Mouse (Mus musculus) forebrain, postnatal 0 days (tissue): ENCODE measurements at regions not wholly inside any gene's neighbourhood (a gene's known extent, or its start where the extent isn't known, plus 50 kb on each side); places are given as distances from the start of the nearest gene placed in this dataset.

Source experiments
- ATAC-seq: fragments of 200-750 bp; cut with Nextera tagmentation; 2 replicates; pipeline ENCODE4 v1.8.0; 2017; ENCODE audit warnings: mild to moderate bottlenecking, moderate library complexity
- DNase-seq: peaks from one replicate; pipeline ENCODE4 v3.0.0-alpha.2; 2015
- H3K27ac ChIP-seq: fragments of 300-500 bp; sonication (generic); 2 replicates; pipeline ENCODE4 v1.5.1; 2014; ENCODE audit warnings: low read depth, mild to moderate bottlenecking, antibody characterized with exemption, low read length, moderate library complexity, mixed read lengths
- H3K27me3 ChIP-seq: fragments of 300-500 bp; sonication (generic); 2 replicates; pipeline ENCODE4 v1.6.1; 2014; ENCODE audit warnings: mild to moderate bottlenecking, low read length, mixed read lengths; ENCODE audit not compliant: insufficient read depth
- H3K36me3 ChIP-seq: fragments of 300-500 bp; sonication (generic); 2 replicates; pipeline ENCODE4 v1.6.1; 2014; ENCODE audit warnings: mild to moderate bottlenecking, moderate library complexity; ENCODE audit not compliant: insufficient read depth
- H3K4me1 ChIP-seq: fragments of 300-500 bp; sonication (generic); 2 replicates; pipeline ENCODE4 v1.6.1; 2014; ENCODE audit warnings: antibody characterized with exemption; ENCODE audit not compliant: insufficient read depth
- H3K4me2 ChIP-seq: fragments of 300-500 bp; sonication (generic); 2 replicates; pipeline ENCODE4 v1.6.1; 2014; ENCODE audit warnings: low read depth, mild to moderate bottlenecking, moderate library complexity
- H3K4me3 ChIP-seq: fragments of 300-500 bp; sonication (generic); 2 replicates; pipeline ENCODE4 v1.5.1; 2014; ENCODE audit warnings: low read depth, low read length, mixed read lengths
- H3K9ac ChIP-seq: fragments of 300-500 bp; sonication (generic); 2 replicates; pipeline ENCODE4 v1.6.1; 2014; ENCODE audit warnings: mild to moderate bottlenecking
- H3K9me3 ChIP-seq: fragments of 300-500 bp; sonication (generic); 2 replicates; pipeline ENCODE4 v1.6.1; 2016; ENCODE audit warnings: low read length
- CTCF ChIP-seq: sonication (generic); IDR thresholded peaks from 2 replicates; pipeline ENCODE4 v1.5.1; 2016; ENCODE audit warnings: antibody characterized with exemption, control low read depth, low read depth
- WGBS: fragments of 180-500 bp; shearing (Covaris S2); extraction: QIAGEN DNeasy Blood & Tissue Kit; methylation state at CpG from one replicate; pipeline ENCODE4 v1.1.7; 2014; 5-methylcytosine and 5-hydroxymethylcytosine counted together

- ATAC-seq (no peak), DNase-seq (no peak)
- no peak for TF ChIP-seq CTCF
- WGBS, result 86% methylated on average over 3 of the region's 3 CpGs
- H3K27me3 ChIP-seq, result no peaks in the 10 kb centered on the region
- H3K9me3 ChIP-seq, result no peaks in the 10 kb centered on the region
- H3K36me3 ChIP-seq, result no peaks in the 10 kb centered on the region
- no peak overlapping the region for H3K27ac ChIP-seq
- no peaks in the 10 kb centered on the region for H3K4me1 ChIP-seq
- H3K4me3 ChIP-seq, result no peak overlapping the region
- no peak overlapping the region for H3K4me2 ChIP-seq
- no peak overlapping the region for H3K9ac ChIP-seq
These were observed 150.4 kb downstream of the Cpe start for GRCm38 (mm10) chr8:64542501-64542900.

- no peaks in the 10 kb centered on the region for H3K9me3 ChIP-seq
- H3K9ac ChIP-seq, result no peak overlapping the region
- ATAC-seq (no peak), DNase-seq (no peak)
- H3K36me3 ChIP-seq, result no peaks in the 10 kb centered on the region
- TF ChIP-seq CTCF, result no peak
- no peak overlapping the region for H3K4me2 ChIP-seq
- WGBS, result 88% methylated on average over 4 of the region's 4 CpGs
- no peak overlapping the region for H3K4me3 ChIP-seq
- no peaks in the 10 kb centered on the region for H3K4me1 ChIP-seq
- H3K27me3 ChIP-seq, result no peaks in the 10 kb centered on the region
- H3K27ac ChIP-seq, result no peak overlapping the region
These were observed 152.9 kb downstream of the Cpe start for GRCm38 (mm10) chr8:64539846-64540472.

GRCm38 (mm10) chr8:64531780-64532179 is 161.1 kb downstream of the Cpe start:
- no peak for DNase-seq
- Histone ChIP-seq H3K36me3 (no peaks in the 10 kb centered on the region), H3K9ac (no peak overlapping the region), H3K27me3 (no peaks in the 10 kb centered on the region), H3K4me1 (no peaks in the 10 kb centered on the region), H3K4me3 (no peak overlapping the region), H3K9me3 (no peaks in the 10 kb centered on the region), H3K27ac (no peak overlapping the region), H3K4me2 (no peak overlapping the region)
- 83% methylated on average over 2 of the region's 2 CpGs for WGBS
- TF ChIP-seq CTCF, result no peak
- no peak for ATAC-seq

- Histone ChIP-seq H3K4me3 (no peak overlapping the region), H3K4me1 (no peaks in the 10 kb centered on the region), H3K36me3 (no peaks in the 10 kb centered on the region), H3K27me3 (no peaks in the 10 kb centered on the region), H3K4me2 (no peak overlapping the region), H3K9me3 (no peaks in the 10 kb centered on the region), H3K27ac (no peak overlapping the region), H3K9ac (no peak overlapping the region)
- DNase-seq (no peak), ATAC-seq (no peak)
- 80% methylated on average over 8 of the region's 8 CpGs for WGBS
- no peak for TF ChIP-seq CTCF
These were observed 170.3 kb downstream of the Cpe start for GRCm38 (mm10) chr8:64522441-64523102.

- H3K9me3 ChIP-seq, result no peaks in the 10 kb centered on the region
- 90% methylated on average over 1 of the region's 1 CpGs for WGBS
- ATAC-seq (no peak), DNase-seq (no peak)
- H3K36me3 ChIP-seq, result no peaks in the 10 kb centered on the region
- H3K4me2 ChIP-seq, result no peak overlapping the region
- H3K27ac ChIP-seq, result no peak overlapping the region
- H3K9ac ChIP-seq, result no peak overlapping the region
- TF ChIP-seq CTCF, result no peak
- no peaks in the 10 kb centered on the region for H3K27me3 ChIP-seq
- no peaks in the 10 kb centered on the region for H3K4me1 ChIP-seq
- no peak overlapping the region for H3K4me3 ChIP-seq
These were observed 173.2 kb downstream of the Cpe start for GRCm38 (mm10) chr8:64519650-64520049.

- no peak overlapping the region for H3K4me3 ChIP-seq
- H3K4me1 ChIP-seq, result no peaks in the 10 kb centered on the region
- no peak overlapping the region for H3K9ac ChIP-seq
- no peak overlapping the region for H3K4me2 ChIP-seq
- TF ChIP-seq CTCF, result no peak
- DNase-seq, result no peak
- no peaks in the 10 kb centered on the region for H3K27me3 ChIP-seq
- no peak overlapping the region for H3K27ac ChIP-seq
- no peaks in the 10 kb centered on the region for H3K9me3 ChIP-seq
- H3K36me3 ChIP-seq, result no peaks in the 10 kb centered on the region
- no peak for ATAC-seq
- WGBS, result 84% methylated on average over 5 of the region's 5 CpGs
These were observed 176.9 kb downstream of the Cpe start for GRCm38 (mm10) chr8:64515923-64516322.

GRCm38 (mm10) chr8:64497281-64498060 is 195.4 kb downstream of the Cpe start:
- DNase-seq (no peak), ATAC-seq (no peak)
- H3K9ac ChIP-seq, result no peak overlapping the region
- H3K9me3 ChIP-seq, result no peaks in the 10 kb centered on the region
- H3K4me2 ChIP-seq, result no peak overlapping the region
- no peak overlapping the region for H3K27ac ChIP-seq
- no peak for TF ChIP-seq CTCF
- 35% methylated on average over 6 of the region's 6 CpGs for WGBS
- H3K27me3 ChIP-seq, result no peaks in the 10 kb centered on the region
- no peaks in the 10 kb centered on the region for H3K36me3 ChIP-seq
- H3K4me1 ChIP-seq, result no peaks in the 10 kb centered on the region
- H3K4me3 ChIP-seq, result no peak overlapping the region
